In genomic region chr12:31283131-31283530, GRCm38 (mm10) we compare ENCODE assay signal across 27 mouse cellular contexts. TPM values are rescaled to one million over a fixed set of nuclear protein-coding genes. Genes with fewer than 3 reads are reported as not detected.
DNase-seq lines count a peak whose midpoint lies in the region; ATAC-seq and TF ChIP-seq lines count a peak whose summit lies in the region.
"Had no signal": no experiment of that assay in that cellular context is flagged by ENCODE, and none has a peak within 500 bp of the region (broad histone marks: within the 10 kb centered on the region; RNA-seq: fewer than 3 reads in every experiment).

No protein-coding gene starts in this region.

- H3K79me2 ChIP-seq in liver, adult 2 months (ENCODE audit: control insufficient read depth, insufficient read depth, low read length): no peaks in the 10 kb centered on the region

- WGBS in kidney, adult 2 months: 43% methylated on average over 4 of the region's 4 CpGs
- WGBS in liver, adult 2 months: 23% methylated on average over 4 of the region's 4 CpGs
- 41% methylated on average over 4 of the region's 4 CpGs for WGBS in lung, embryonic 16.5 days

- H3K4me1 ChIP-seq in kidney, adult 2 months (ENCODE audit: control insufficient read depth, insufficient read depth, low read length): peaks cover 24% of the 10 kb centered on the region
- peaks cover 6% of the 10 kb centered on the region for H3K4me1 ChIP-seq in liver, adult 2 months (ENCODE audit: control insufficient read depth, insufficient read depth, low read length)
- H3K4me1 ChIP-seq in lung, embryonic 16.5 days (replicated peaks; ENCODE audit: control insufficient read depth, insufficient read depth, low read length): peaks cover 23% of the 10 kb centered on the region
- peaks cover 3% of the 10 kb centered on the region; the same call in 1 of the 2 replicates for H3K4me1 ChIP-seq in brown adipose tissue, adult 24 weeks (ENCODE audit: control insufficient read depth, insufficient read depth, insufficient read length, low read length)
- H3K4me1 ChIP-seq: hindbrain, embryonic 10.5 days had no signal

- no peak for TF ChIP-seq POLR2A in kidney, adult 2 months (IDR thresholded peaks at IDR 0.05; ENCODE audit: low read depth, low read length)
- TF ChIP-seq POLR2A in liver, adult 2 months (IDR thresholded peaks at IDR 0.05; ENCODE audit: extremely low read depth, insufficient read depth, low read length): no peak

- H3K27ac ChIP-seq in kidney, adult 2 months (ENCODE audit: insufficient read depth, low read depth, low read length): peak overlapping the region; percentile 9; the same call in 1 of the 2 replicates
- H3K27ac ChIP-seq in liver, adult 2 months (replicated peaks; ENCODE audit: insufficient read depth, low read depth, low read length): no peak overlapping the region
- H3K27ac ChIP-seq in lung, embryonic 16.5 days (ENCODE audit: low read length): peak overlapping the region; percentile 20; the same call in 1 of the 2 replicates
- peak overlapping the region; percentile 29; the same call in 1 of the 2 replicates for H3K27ac ChIP-seq in brown adipose tissue, adult 24 weeks (replicated peaks; ENCODE audit: low read depth, low read length)
- H3K27ac ChIP-seq: embryonic facial prominence, embryonic 10.5 days; forebrain, embryonic 13.5 days; gastrocnemius, adult 2 months; hindbrain, embryonic 10.5 days had no signal

- H3K4me3 ChIP-seq in kidney, adult 2 months (ENCODE audit: insufficient read depth, low read depth, low read length): no peak overlapping the region
- H3K4me3 ChIP-seq in liver, adult 2 months (ENCODE audit: insufficient read depth, low read depth, low read length): no peak overlapping the region
- no peak overlapping the region for H3K4me3 ChIP-seq in lung, embryonic 16.5 days (ENCODE audit: low read length)
- H3K4me3 ChIP-seq in brown adipose tissue, adult 24 weeks (ENCODE audit: insufficient read depth, low read depth, low read length): no peak overlapping the region
- H3K4me3 ChIP-seq: embryonic facial prominence, embryonic 10.5 days; forebrain, embryonic 13.5 days; gastrocnemius, adult 2 months; heart, embryonic 12.5 days; hindbrain, embryonic 10.5 days had no signal

- no peak overlapping the region for H3K9ac ChIP-seq in liver, adult 2 months (ENCODE audit: low read depth, low read length)
- H3K9ac ChIP-seq in lung, embryonic 16.5 days (ENCODE audit: low read length): no peak overlapping the region
- H3K9ac ChIP-seq: forebrain, embryonic 13.5 days; forebrain, postnatal 0 days; heart, embryonic 12.5 days had no signal

- H3K36me3 ChIP-seq in kidney, adult 2 months (ENCODE audit: control insufficient read depth, insufficient read depth, low read length): peaks cover 9% of the 10 kb centered on the region
- H3K36me3 ChIP-seq in liver, adult 2 months (ENCODE audit: control insufficient read depth, insufficient read depth, low read length): no peaks in the 10 kb centered on the region
- peaks cover 59% of the 10 kb centered on the region for H3K36me3 ChIP-seq in lung, embryonic 16.5 days (ENCODE audit: control insufficient read depth, insufficient read depth, low read length)

- no peak for TF ChIP-seq CTCF in kidney, adult 2 months (conservative IDR thresholded peaks at IDR 0.05; ENCODE audit: insufficient read depth, insufficient read length, low read depth, low read length)
- no peak for TF ChIP-seq CTCF in liver, adult 2 months (IDR thresholded peaks at IDR 0.05; ENCODE audit: low read depth, low read length)

- ATAC-seq in lung, embryonic 16.5 days (ENCODE audit: low read depth): no peak
- ATAC-seq: forebrain, embryonic 13.5 days; forebrain, postnatal 0 days had no signal

- H3K9me3 ChIP-seq in lung, embryonic 16.5 days (ENCODE audit: control insufficient read depth, low read length): no peaks in the 10 kb centered on the region
- H3K9me3 ChIP-seq: embryonic facial prominence, embryonic 10.5 days; forebrain, embryonic 13.5 days; heart, embryonic 12.5 days; hindbrain, embryonic 10.5 days had no signal

- H3K4me2 ChIP-seq in lung, embryonic 16.5 days (ENCODE audit: low read depth, low read length): no peak overlapping the region
- H3K4me2 ChIP-seq: forebrain, embryonic 13.5 days; heart, embryonic 12.5 days had no signal

- DNase-seq in kidney, adult 2 months: no peak
- DNase-seq in kidney, postnatal 14 days: no peak
- peak; percentile 90 for DNase-seq in liver, adult 2 months (ENCODE audit: extremely low read depth, low read depth, low spot score)
- no peak for DNase-seq in liver
- DNase-seq in lung, adult 18-20 months: no peak
- DNase-seq in urinary bladder, postnatal 36 days (ENCODE audit: low spot score in 2 of 2): no peak
- DNase-seq: adrenal gland, postnatal 14 days; cerebellum, adult 18-20 months; cerebellum, adult 9-11 months; cerebellum, postnatal 36 days; forebrain, postnatal 0 days; gastrocnemius, adult 2 months; gastrocnemius, postnatal 25 days had no signal

- no peaks in the 10 kb centered on the region for H3K27me3 ChIP-seq in kidney, adult 2 months (replicated peaks; ENCODE audit: control insufficient read depth, insufficient read depth, low read length)
- peaks cover 17% of the 10 kb centered on the region for H3K27me3 ChIP-seq in liver, adult 2 months (ENCODE audit: control insufficient read depth, insufficient read depth, low read length)
- H3K27me3 ChIP-seq in lung, embryonic 16.5 days (ENCODE audit: control insufficient read depth, insufficient read depth, low read depth, low read length): no peaks in the 10 kb centered on the region
- H3K27me3 ChIP-seq: forebrain, embryonic 13.5 days; heart, embryonic 12.5 days had no signal

RNA-seq across cellular contexts. Expression of gene Lamb1, which starts 18.1 kb away (rescaled TPM):
- polyA plus RNA-seq in kidney, adult 2 months (2012; rRNA removed): 41.0 and 46.5 TPM in 2 replicates
- 7.3 TPM in 2 replicates for total RNA-seq in liver, adult 2 months (2014; rRNA removed)
- polyA plus RNA-seq in liver, adult 2 months (2012; rRNA removed): 2.7 and 2.8 TPM in 2 replicates
- 121 and 131 TPM in 2 replicates for polyA plus RNA-seq in lung, embryonic 16.5 days (2015; fragmentation: Nextera tagmentation; extraction: Ambion mirVana)
- polyA plus RNA-seq in brown adipose tissue, adult 24 weeks (2012; ENCODE audit: insufficient read depth, insufficient read length, missing spikeins): 28.5 and 41.1 TPM in 2 replicates
- total RNA-seq: granulocyte monocyte progenitor cell, adult 5-6 weeks; MEL had no signal

RNA-seq across cellular contexts. Expression of gene Gm6993, which starts 42.6 kb away (rescaled TPM):
- polyA plus RNA-seq in kidney, adult 2 months (2012; rRNA removed): not detected in 2 replicates
- not detected in 2 replicates for total RNA-seq in liver, adult 2 months (2014; rRNA removed)
- not detected in 2 replicates for polyA plus RNA-seq in liver, adult 2 months (2012; rRNA removed)
- not detected in 2 replicates for polyA plus RNA-seq in lung, embryonic 16.5 days (2015; fragmentation: Nextera tagmentation; extraction: Ambion mirVana)
- not detected in 2 replicates for polyA plus RNA-seq in brown adipose tissue, adult 24 weeks (2012; ENCODE audit: insufficient read depth, insufficient read length, missing spikeins)
- total RNA-seq: adrenal gland, adult 18-20 months; adrenal gland, postnatal 14 days; forebrain, postnatal 0 days; gastrocnemius, adult 2 months; gastrocnemius, postnatal 25 days; granulocyte monocyte progenitor cell, adult 5-6 weeks; heart, adult 8-10 months; heart, postnatal 25 days; MEL had no signal
- polyA plus RNA-seq: C2C12; embryonic facial prominence, embryonic 10.5 days; embryonic facial prominence, embryonic 14.5 days; forebrain, embryonic 13.5 days; forebrain, postnatal 0 days; heart, embryonic 12.5 days; heart, embryonic 16.5 days; hindbrain, embryonic 10.5 days had no signal
